22 mouse cellular contexts compared by ENCODE assay signal in the genomic region with DNA sequence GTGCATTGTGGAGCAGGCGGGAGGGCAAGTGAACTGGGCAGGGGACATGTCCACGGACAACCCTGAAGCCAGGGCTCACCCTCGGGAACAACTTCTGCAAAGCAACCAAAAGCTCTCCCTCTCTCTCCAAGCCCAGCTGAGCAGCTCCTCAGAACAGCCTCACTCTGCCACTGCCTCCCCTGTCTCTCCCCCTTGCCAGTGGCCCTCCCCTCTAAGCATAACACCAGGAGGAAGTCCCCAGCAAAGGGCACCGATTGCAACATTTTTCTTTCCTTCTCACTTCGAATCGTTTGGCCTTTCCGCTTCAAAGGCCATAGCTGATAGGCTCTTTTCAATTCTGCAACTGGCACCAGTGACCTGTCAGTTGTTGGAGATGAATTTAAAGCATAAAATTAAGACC. TPM values are rescaled to one million over a fixed set of nuclear protein-coding genes. Genes with fewer than 3 reads are reported as not detected.
"Had no signal": no experiment of that assay in that cellular context is flagged by ENCODE, and none has a peak within 500 bp of the region (broad histone marks: within the 10 kb centered on the region; RNA-seq: fewer than 3 reads in every experiment).

No protein-coding gene starts in this region.

- H3K4me3 ChIP-seq: liver, embryonic 15.5 days; lung, embryonic 15.5 days; midbrain, embryonic 10.5 days; midbrain, embryonic 12.5 days; myocyte; neural tube, embryonic 13.5 days; neural tube, embryonic 15.5 days; stomach, embryonic 15.5 days had no signal

- H3K27ac ChIP-seq: liver, embryonic 15.5 days; lung, embryonic 15.5 days; macrophage; midbrain, embryonic 10.5 days; midbrain, embryonic 12.5 days; stomach, embryonic 15.5 days; stomach, postnatal 0 days had no signal

- ATAC-seq: liver, postnatal 0 days; lung, postnatal 0 days; midbrain, embryonic 16.5 days had no signal

- H3K4me2 ChIP-seq: liver, embryonic 15.5 days; lung, embryonic 15.5 days; midbrain, embryonic 12.5 days; neural tube, embryonic 13.5 days; neural tube, embryonic 15.5 days; stomach, embryonic 15.5 days had no signal

- H3K9me3 ChIP-seq: liver, embryonic 15.5 days; lung, embryonic 15.5 days; midbrain, embryonic 10.5 days; midbrain, embryonic 12.5 days; neural tube, embryonic 13.5 days; neural tube, embryonic 15.5 days; stomach, embryonic 15.5 days had no signal

- DNase-seq: liver, postnatal 0 days; lung, adult 2 months; lung, postnatal 14 days; lung, postnatal 36 days; midbrain, embryonic 14.5 days; right cerebral cortex, postnatal 14 days; thymus, adult 2 months; thymus, postnatal 25 days; thymus, postnatal 4 days had no signal

- H3K9ac ChIP-seq: liver, embryonic 15.5 days; liver, postnatal 0 days; lung, embryonic 15.5 days; midbrain, embryonic 12.5 days; neural tube, embryonic 13.5 days; neural tube, embryonic 15.5 days; stomach, embryonic 15.5 days had no signal

- H3K36me3 ChIP-seq: liver, embryonic 15.5 days; lung, embryonic 15.5 days; midbrain, embryonic 10.5 days; midbrain, embryonic 12.5 days; neural tube, embryonic 13.5 days; neural tube, embryonic 15.5 days; stomach, embryonic 15.5 days had no signal

RNA-seq across cellular contexts. Expression of gene Inhbb, which starts 5.9 kb away (rescaled TPM):
- total RNA-seq: megakaryocyte-erythroid progenitor cell, adult 5-6 weeks had no signal
